Mouse (Mus musculus) embryonic fibroblast, embryonic 13.5 days (primary cell): ENCODE data around the gene Slc20a1.

ENCODE experiments used
- CTCF ChIP-seq: IDR thresholded peaks from 2 replicates; pipeline ENCODE4 v1.5.1; 2011; ENCODE audit warnings: mild to moderate bottlenecking, control low read depth, low read length, moderate library complexity, borderline replicate concordance; ENCODE audit not compliant: insufficient read depth
- POLR2A ChIP-seq: IDR thresholded peaks from 2 replicates; pipeline ENCODE4 v1.6.1; 2011; ENCODE audit warnings: low read depth, mild to moderate bottlenecking, control low read depth, low read length, moderate library complexity

DNA sequence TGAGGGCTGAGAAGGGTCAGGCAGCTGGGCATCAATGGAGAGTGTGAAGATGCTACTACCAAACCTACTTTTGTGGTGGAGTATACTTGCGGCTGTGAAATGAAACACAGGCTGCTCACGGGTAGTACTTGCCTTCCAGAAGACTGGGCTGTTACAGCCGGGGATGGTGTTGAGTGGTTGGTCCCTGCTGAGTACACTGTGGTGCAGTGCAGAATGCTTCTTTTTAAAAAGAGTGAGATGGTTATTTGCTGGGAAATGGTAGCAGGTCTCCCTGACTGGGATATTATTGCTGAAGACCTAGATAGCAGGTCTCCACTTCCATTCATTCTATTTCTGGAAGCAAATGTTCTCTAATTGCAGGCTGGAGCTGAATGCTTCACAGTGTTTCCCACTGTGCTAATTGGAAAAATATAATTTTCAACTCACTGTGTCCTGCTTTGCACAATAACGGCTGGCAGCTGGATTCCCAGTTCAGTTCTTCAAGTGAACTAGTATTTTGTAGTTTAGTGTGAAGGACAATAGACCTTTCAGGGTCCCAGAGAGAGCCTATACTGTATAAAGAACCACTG is 20.1 kb downstream of the Slc20a1 start:
- TF ChIP-seq POLR2A (no peak), CTCF (no peak)
